Mouse (Mus musculus) stomach, embryonic 16.5 days (tissue): Measurements from ENCODE around the gene Itga9. TPM values are rescaled to one million over a fixed set of nuclear protein-coding genes. Genes with fewer than 3 reads are reported as not detected.

Experiments
- ATAC-seq: fragments of 200-750 bp; cut with Nextera tagmentation; 2 replicates; pipeline ENCODE4 v1.8.0; 2017; ENCODE audit warnings: moderate number of reproducible peaks, moderate TSS enrichment; ENCODE audit not compliant: insufficient read depth, low FRiP score
- H3K27ac ChIP-seq: fragments of 300-500 bp; sonication (generic); 2 replicates; pipeline ENCODE4 v1.5.1; 2014; ENCODE audit warnings: low read length
- H3K27me3 ChIP-seq: fragments of 300-500 bp; sonication (generic); 2 replicates; pipeline ENCODE4 v1.6.1; 2014; ENCODE audit warnings: low read length, control low read depth, mixed read lengths; ENCODE audit not compliant: control insufficient read depth, insufficient read depth
- H3K36me3 ChIP-seq: fragments of 300-500 bp; sonication (generic); 2 replicates; pipeline ENCODE4 v1.6.1; 2014; ENCODE audit warnings: low read length; ENCODE audit not compliant: control insufficient read depth, insufficient read depth
- H3K4me1 ChIP-seq: fragments of 300-500 bp; sonication (generic); 2 replicates; pipeline ENCODE4 v1.6.1; 2014; ENCODE audit warnings: low read length, control low read depth, mixed read lengths; ENCODE audit not compliant: control insufficient read depth, insufficient read depth
- H3K4me2 ChIP-seq: fragments of 300-500 bp; sonication (generic); 2 replicates; pipeline ENCODE4 v1.6.1; 2014; ENCODE audit warnings: low read depth, low read length, mixed read lengths
- H3K4me3 ChIP-seq: fragments of 300-500 bp; sonication (generic); replicated peaks from 2 replicates; pipeline ENCODE4 v1.5.1; 2014; ENCODE audit warnings: mild to moderate bottlenecking, low read length
- H3K9ac ChIP-seq: fragments of 300-500 bp; sonication (generic); 2 replicates; pipeline ENCODE4 v1.6.1; 2014; ENCODE audit warnings: low read length
- H3K9me3 ChIP-seq: fragments of 300-500 bp; sonication (generic); replicated peaks from 2 replicates; pipeline ENCODE4 v1.6.1; 2016; ENCODE audit warnings: low read length, control low read depth; ENCODE audit not compliant: control insufficient read depth
- WGBS: fragments of 180-500 bp; shearing (Covaris S2); extraction: QIAGEN DNeasy Blood & Tissue Kit; methylation state at CpG from one replicate; pipeline ENCODE4 v1.1.7; 2014; 5-methylcytosine and 5-hydroxymethylcytosine counted together
- polyA plus RNA-seq: library from polyadenylated mRNA; unstranded; fragments of >200 nt; fragmentation: Nextera tagmentation; extraction: Ambion mirVana; gene quantifications from 2 replicates; pipeline ENCODE4 v1.2.1, GENCODE M21; 2015

The Itga9 gene
- polyA plus RNA-seq, 1 experiment from 2014 or later: 5.5 TPM

GRCm38 (mm10) chr9:118805740-118806139 is 199.2 kb downstream of the Itga9 start:
- no peak overlapping the region for H3K9ac ChIP-seq
- peak; percentile 50; the same call in 1 of the 2 replicates for ATAC-seq
- H3K36me3 ChIP-seq: no peaks in the 10 kb centered on the region
- 83% methylated on average over 6 of the region's 6 CpGs for WGBS
- no peaks in the 10 kb centered on the region for H3K9me3 ChIP-seq
- no peak overlapping the region for H3K4me2 ChIP-seq
- no peak overlapping the region for H3K4me3 ChIP-seq
- H3K4me1 ChIP-seq: peaks cover 16% of the 10 kb centered on the region; the same call in 1 of the 2 replicates
- H3K27ac ChIP-seq: no peak overlapping the region
- H3K27me3 ChIP-seq: no peaks in the 10 kb centered on the region

GRCm38 (mm10) chr9:118807669-118808068 is 201.2 kb downstream of the Itga9 start:
- H3K4me2 ChIP-seq: no peak overlapping the region
- no peak for ATAC-seq
- H3K27ac ChIP-seq: no peak overlapping the region
- H3K9ac ChIP-seq: no peak overlapping the region
- no peaks in the 10 kb centered on the region for H3K27me3 ChIP-seq
- no peaks in the 10 kb centered on the region for H3K4me1 ChIP-seq
- H3K4me3 ChIP-seq: no peak overlapping the region
- H3K9me3 ChIP-seq: no peaks in the 10 kb centered on the region
- WGBS: 89% methylated on average over 3 of the region's 3 CpGs
- no peaks in the 10 kb centered on the region for H3K36me3 ChIP-seq

GRCm38 (mm10) chr9:118812221-118812620 is 205.7 kb downstream of the Itga9 start:
- Histone ChIP-seq H3K27me3 (no peaks in the 10 kb centered on the region), H3K9ac (no peak overlapping the region), H3K4me1 (no peaks in the 10 kb centered on the region), H3K9me3 (peaks cover 5% of the 10 kb centered on the region; the same call in 1 of the 2 replicates), H3K4me2 (no peak overlapping the region), H3K4me3 (no peak overlapping the region), H3K27ac (no peak overlapping the region), H3K36me3 (no peaks in the 10 kb centered on the region)
- no peak for ATAC-seq
- WGBS: 93% methylated on average over 7 of the region's 7 CpGs

- 87% methylated on average over 5 of the region's 5 CpGs for WGBS
- Histone ChIP-seq H3K4me1 (peaks cover 5% of the 10 kb centered on the region), H3K27me3 (no peaks in the 10 kb centered on the region), H3K27ac (no peak overlapping the region), H3K9me3 (peaks cover 5% of the 10 kb centered on the region; the same call in 1 of the 2 replicates), H3K36me3 (no peaks in the 10 kb centered on the region), H3K9ac (no peak overlapping the region), H3K4me2 (no peak overlapping the region), H3K4me3 (no peak overlapping the region)
- no peak for ATAC-seq
Measured at GRCm38 (mm10) chr9:118813492-118813891, 207.0 kb downstream of the Itga9 start.

- H3K36me3 ChIP-seq: no peaks in the 10 kb centered on the region
- H3K27ac ChIP-seq: no peak overlapping the region
- peaks cover 5% of the 10 kb centered on the region; the same call in 1 of the 2 replicates for H3K9me3 ChIP-seq
- H3K4me1 ChIP-seq: peaks cover 8% of the 10 kb centered on the region
- H3K9ac ChIP-seq: no peak overlapping the region
- WGBS: 49% methylated on average over 16 of the region's 16 CpGs
- no peak for ATAC-seq
- H3K4me3 ChIP-seq: no peak overlapping the region
- H3K27me3 ChIP-seq: no peaks in the 10 kb centered on the region
- H3K4me2 ChIP-seq: no peak overlapping the region
Measured at GRCm38 (mm10) chr9:118814056-118814455, 207.6 kb downstream of the Itga9 start.

- ATAC-seq: no peak
- 38% methylated on average over 8 of the region's 8 CpGs for WGBS
- H3K4me2 ChIP-seq: no peak overlapping the region
- no peaks in the 10 kb centered on the region for H3K27me3 ChIP-seq
- H3K27ac ChIP-seq: no peak overlapping the region
- peaks cover 5% of the 10 kb centered on the region; the same call in 1 of the 2 replicates for H3K9me3 ChIP-seq
- H3K36me3 ChIP-seq: no peaks in the 10 kb centered on the region
- no peak overlapping the region for H3K4me3 ChIP-seq
- H3K4me1 ChIP-seq: peaks cover 8% of the 10 kb centered on the region
- no peak overlapping the region for H3K9ac ChIP-seq
Measured at GRCm38 (mm10) chr9:118814461-118814860, 208.0 kb downstream of the Itga9 start.

GRCm38 (mm10) chr9:118815543-118815942 is 209.1 kb downstream of the Itga9 start:
- H3K9ac ChIP-seq: no peak overlapping the region
- no peak for ATAC-seq
- WGBS: 98% methylated on average over 8 of the region's 8 CpGs
- no peaks in the 10 kb centered on the region for H3K27me3 ChIP-seq
- H3K4me3 ChIP-seq: no peak overlapping the region
- H3K4me2 ChIP-seq: no peak overlapping the region
- H3K36me3 ChIP-seq: no peaks in the 10 kb centered on the region
- peaks cover 5% of the 10 kb centered on the region; the same call in 1 of the 2 replicates for H3K9me3 ChIP-seq
- H3K27ac ChIP-seq: no peak overlapping the region
- H3K4me1 ChIP-seq: peaks cover 8% of the 10 kb centered on the region

GRCm38 (mm10) chr9:118818508-118818907 is 212.0 kb downstream of the Itga9 start:
- ATAC-seq: no peak
- Histone ChIP-seq H3K9ac (no peak overlapping the region), H3K27ac (no peak overlapping the region)

GRCm38 (mm10) chr9:118821220-118822185 is 215.0 kb downstream of the Itga9 start:
- no peak overlapping the region for H3K27ac ChIP-seq
- peaks cover 13% of the 10 kb centered on the region for H3K4me1 ChIP-seq
- peak overlapping the region; percentile 40 for H3K4me2 ChIP-seq
- no peaks in the 10 kb centered on the region for H3K9me3 ChIP-seq
- 0 out of 2 replicates have a peak overlapping the region, but pooled peaks have one; percentile 17 for H3K9ac ChIP-seq
- peak; percentile 75 for ATAC-seq
- H3K36me3 ChIP-seq: no peaks in the 10 kb centered on the region
- no peaks in the 10 kb centered on the region for H3K27me3 ChIP-seq
- WGBS: 43% methylated on average over 21 of the region's 21 CpGs
- H3K4me3 ChIP-seq: peak overlapping the region; percentile 12; the same call in 1 of the 2 replicates

More at GRCm38 (mm10) chr9:118818508-118818907, 212.0 kb downstream of the Itga9 start:
- H3K4me3 ChIP-seq: no peak overlapping the region
- peaks cover 13% of the 10 kb centered on the region for H3K4me1 ChIP-seq
- 72% methylated on average over 3 of the region's 3 CpGs for WGBS
- no peaks in the 10 kb centered on the region for H3K27me3 ChIP-seq
- H3K9me3 ChIP-seq: peaks cover 5% of the 10 kb centered on the region; the same call in 1 of the 2 replicates
- no peak overlapping the region for H3K4me2 ChIP-seq
- no peaks in the 10 kb centered on the region for H3K36me3 ChIP-seq
